In the genomic region with DNA sequence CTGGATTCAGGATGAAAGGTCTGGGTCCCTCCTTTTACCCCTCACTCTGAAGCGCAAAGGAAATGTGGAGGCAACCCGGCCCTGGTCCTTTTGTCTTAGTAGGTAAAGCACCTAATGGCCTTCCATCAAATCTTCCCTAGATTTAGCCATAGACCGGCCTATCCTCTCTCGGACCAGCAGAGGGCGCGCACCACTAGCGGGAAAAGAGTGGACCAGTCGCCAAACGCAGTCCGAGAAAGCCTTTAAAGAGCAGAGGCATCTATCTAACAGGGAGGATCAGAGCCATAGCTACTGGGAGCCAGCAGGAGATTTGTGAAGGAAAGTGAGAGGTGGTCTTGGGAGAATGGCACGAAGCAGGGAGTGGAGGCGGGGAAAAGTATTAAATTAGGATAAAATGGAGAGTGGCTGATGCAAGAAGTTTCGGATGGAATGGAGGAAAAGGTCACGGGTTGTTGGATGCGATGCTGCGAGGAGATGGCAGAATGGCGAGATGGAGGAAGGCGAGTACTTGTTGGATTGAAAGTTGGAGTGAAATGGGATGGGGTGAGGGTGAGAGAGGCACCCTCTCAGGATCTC, we compare ENCODE assay signal across 9 mouse cellular contexts. TPM values are rescaled to one million over a fixed set of nuclear protein-coding genes. Genes with fewer than 3 reads are reported as not detected.
DNase-seq lines count a peak whose midpoint lies in the region; ATAC-seq and TF ChIP-seq lines count a peak whose summit lies in the region.
"Had no signal": no experiment of that assay in that cellular context is flagged by ENCODE, and none has a peak within 500 bp of the region (broad histone marks: within the 10 kb centered on the region; RNA-seq: fewer than 3 reads in every experiment).

No protein-coding gene starts in this region.

- no peaks in the 10 kb centered on the region for H3K36me3 ChIP-seq in forebrain, embryonic 16.5 days (ENCODE audit: control insufficient read depth, insufficient read depth)
- no peaks in the 10 kb centered on the region for H3K36me3 ChIP-seq in intestine, embryonic 15.5 days
- H3K36me3 ChIP-seq in liver, embryonic 14.5 days (replicated peaks; ENCODE audit: control insufficient read depth, insufficient read depth, low read depth), result no peaks in the 10 kb centered on the region

- ATAC-seq in forebrain, embryonic 16.5 days, result peak; percentile 62
- ATAC-seq in intestine, embryonic 15.5 days, result peak; percentile 41; the same call in 1 of the 2 replicates
- ATAC-seq in liver, embryonic 14.5 days (ENCODE audit: insufficient read depth), result no peak

- H3K4me3 ChIP-seq in forebrain, embryonic 16.5 days (replicated peaks; ENCODE audit: low read length), result 0 out of 2 replicates have a peak overlapping the region, but pooled peaks have one; percentile 10
- no peak overlapping the region for H3K4me3 ChIP-seq in intestine, embryonic 15.5 days (replicated peaks)
- no peak overlapping the region for H3K4me3 ChIP-seq in liver, embryonic 14.5 days (ENCODE audit: insufficient read depth in 1 of 2, low read depth in 2 of 2, low read length in 2 of 2)
- H3K4me3 ChIP-seq in olfactory bulb, adult 2 months (ENCODE audit: insufficient read depth, low read depth, low read length), result no peak overlapping the region

- peaks cover 24% of the 10 kb centered on the region for H3K4me1 ChIP-seq in forebrain, embryonic 16.5 days (replicated peaks; ENCODE audit: control insufficient read depth, insufficient read depth, low read length)
- H3K4me1 ChIP-seq in intestine, embryonic 15.5 days (replicated peaks), result peaks cover 26% of the 10 kb centered on the region
- H3K4me1 ChIP-seq in liver, embryonic 14.5 days (replicated peaks; ENCODE audit: control insufficient read depth in 2 of 2, insufficient read depth in 2 of 2, low read length in 1 of 2), result no peaks in the 10 kb centered on the region
- peaks cover 32% of the 10 kb centered on the region for H3K4me1 ChIP-seq in olfactory bulb, adult 2 months (ENCODE audit: control insufficient read depth, insufficient read depth, low read length)

- no peak overlapping the region for H3K27ac ChIP-seq in forebrain, embryonic 16.5 days (ENCODE audit: low read length)
- no peak overlapping the region for H3K27ac ChIP-seq in intestine, embryonic 15.5 days
- H3K27ac ChIP-seq in liver, embryonic 14.5 days, result no peak overlapping the region
- no peak overlapping the region for H3K27ac ChIP-seq in olfactory bulb, adult 2 months (ENCODE audit: insufficient read depth, low read depth, low read length)

- no peak for TF ChIP-seq POLR2A in olfactory bulb, adult 2 months (IDR thresholded peaks at IDR 0.05; ENCODE audit: insufficient read depth, low read depth, low read length)

- H3K4me2 ChIP-seq in forebrain, embryonic 16.5 days (ENCODE audit: low read length), result 0 out of 2 replicates have a peak overlapping the region, but pooled peaks have one; percentile 25
- H3K4me2 ChIP-seq in intestine, embryonic 15.5 days (replicated peaks), result 0 out of 2 replicates have a peak overlapping the region, but pooled peaks have one; percentile 31
- no peak overlapping the region for H3K4me2 ChIP-seq in liver, embryonic 14.5 days (ENCODE audit: low read depth)

- 2% methylated on average over 18 of the region's 18 CpGs for WGBS in forebrain, embryonic 16.5 days
- WGBS in intestine, embryonic 15.5 days, result 3% methylated on average over 18 of the region's 18 CpGs
- 5% methylated on average over 18 of the region's 18 CpGs for WGBS in liver, embryonic 14.5 days (ENCODE audit: insufficient replicate concordance)
- 11% methylated on average over 18 of the region's 18 CpGs for WGBS in olfactory bulb, adult 2 months

- no peaks in the 10 kb centered on the region for H3K9me3 ChIP-seq in forebrain, embryonic 16.5 days (ENCODE audit: control insufficient read depth, low read length)
- H3K9me3 ChIP-seq in intestine, embryonic 15.5 days, result no peaks in the 10 kb centered on the region
- no peaks in the 10 kb centered on the region for H3K9me3 ChIP-seq in liver, embryonic 14.5 days (ENCODE audit: control insufficient read depth, low read length)

- peak; percentile 63 for DNase-seq in urinary bladder, postnatal 14 days (ENCODE audit: low spot score)
- DNase-seq in urinary bladder, postnatal 10 days (ENCODE audit: low spot score), result no peak
- DNase-seq in cerebellum, adult 11 months, result peak; percentile 64
- peak in 1 of 3 experiments; percentile 23 for DNase-seq in liver, embryonic 14.5 days (ENCODE audit: low read depth in 3 of 3, low spot score in 3 of 3)
- DNase-seq in yolk sac, embryonic 10.5 days (ENCODE audit: low spot score), result peak; percentile 41

- H3K9ac ChIP-seq in forebrain, embryonic 16.5 days (replicated peaks; ENCODE audit: low read depth, low read length), result no peak overlapping the region
- H3K9ac ChIP-seq in intestine, embryonic 15.5 days, result no peak overlapping the region
- H3K9ac ChIP-seq in liver, embryonic 14.5 days (replicated peaks), result no peak overlapping the region

- TF ChIP-seq CTCF in liver, embryonic 14.5 days (IDR thresholded peaks at IDR 0.05; ENCODE audit: low read depth), result peak; percentile 87
- peak; percentile 69; the same call in 1 of the 2 replicates for TF ChIP-seq CTCF in olfactory bulb, adult 2 months (IDR thresholded peaks at IDR 0.05; ENCODE audit: insufficient read depth, low read depth, low read length)

- H3K27me3 ChIP-seq in forebrain, embryonic 16.5 days (replicated peaks; ENCODE audit: control insufficient read depth, insufficient read depth, low read length), result peaks cover 63% of the 10 kb centered on the region
- peaks cover 74% of the 10 kb centered on the region for H3K27me3 ChIP-seq in intestine, embryonic 15.5 days (replicated peaks)
- H3K27me3 ChIP-seq in liver, embryonic 14.5 days (ENCODE audit: control insufficient read depth, insufficient read depth, low read length), result peaks cover 54% of the 10 kb centered on the region

- TF ChIP-seq EP300 in liver, embryonic 14.5 days (IDR thresholded peaks at IDR 0.05; ENCODE audit: low read depth), result no peak

RNA-seq across cellular contexts. Expression of a gene that starts 4.3 kb away (rescaled TPM):
- polyA plus RNA-seq in forebrain, embryonic 16.5 days (2015; fragmentation: Nextera tagmentation; extraction: Ambion mirVana), result not detected in 2 replicates
- polyA plus RNA-seq in intestine, embryonic 15.5 days (2015; fragmentation: Nextera tagmentation; extraction: Ambion mirVana), result 2.2 and 2.9 TPM in 2 replicates
- polyA plus RNA-seq in liver, embryonic 14.5 days (2012; rRNA removed), result 0.03 and 0.04 TPM in 2 replicates
- 0.09 and 0.15 TPM in 2 replicates for polyA plus RNA-seq in liver, embryonic 14.5 days (2014; fragmentation: Nextera tagmentation; extraction: Ambion mirVana)
- not detected in 2 replicates for polyA plus RNA-seq in olfactory bulb, adult 2 months (2012; ENCODE audit: insufficient read depth, insufficient read length, low replicate concordance, missing spikeins)
- polyA plus RNA-seq: frontal cortex, adult 2 months had no signal

RNA-seq across cellular contexts. Expression of a gene that starts 12.1 kb away (rescaled TPM):
- not detected in 2 replicates for polyA plus RNA-seq in forebrain, embryonic 16.5 days (2015; fragmentation: Nextera tagmentation; extraction: Ambion mirVana)
- polyA plus RNA-seq in intestine, embryonic 15.5 days (2015; fragmentation: Nextera tagmentation; extraction: Ambion mirVana), result 1.7 and 3.0 TPM in 2 replicates
- polyA plus RNA-seq in liver, embryonic 14.5 days (2012; rRNA removed), result not detected in 2 replicates
- not detected in 2 replicates for polyA plus RNA-seq in liver, embryonic 14.5 days (2014; fragmentation: Nextera tagmentation; extraction: Ambion mirVana)
- polyA plus RNA-seq in olfactory bulb, adult 2 months (2012; ENCODE audit: insufficient read depth, insufficient read length, low replicate concordance, missing spikeins), result not detected in 2 replicates

RNA-seq across cellular contexts. Expression of a gene that starts 26.1 kb away (rescaled TPM):
- polyA plus RNA-seq in forebrain, embryonic 16.5 days (2015; fragmentation: Nextera tagmentation; extraction: Ambion mirVana), result 2.2 and 2.8 TPM in 2 replicates
- 0.13 and 0.16 TPM in 2 replicates for polyA plus RNA-seq in intestine, embryonic 15.5 days (2015; fragmentation: Nextera tagmentation; extraction: Ambion mirVana)
- polyA plus RNA-seq in liver, embryonic 14.5 days (2012; rRNA removed), result 0.01 and 0.03 TPM in 2 replicates
- polyA plus RNA-seq in liver, embryonic 14.5 days (2014; fragmentation: Nextera tagmentation; extraction: Ambion mirVana), result not detected in 2 replicates
- not detected in 2 replicates for polyA plus RNA-seq in olfactory bulb, adult 2 months (2012; ENCODE audit: insufficient read depth, insufficient read length, low replicate concordance, missing spikeins)

RNA-seq across cellular contexts. Expression of a gene that starts 54.5 kb away (rescaled TPM):
- 0.39 and 0.45 TPM in 2 replicates for polyA plus RNA-seq in forebrain, embryonic 16.5 days (2015; fragmentation: Nextera tagmentation; extraction: Ambion mirVana)
- polyA plus RNA-seq in intestine, embryonic 15.5 days (2015; fragmentation: Nextera tagmentation; extraction: Ambion mirVana), result 0.08 and 0.19 TPM in 2 replicates
- under 0.01 and 0.01 TPM in 2 replicates for polyA plus RNA-seq in liver, embryonic 14.5 days (2012; rRNA removed)
- not detected in 2 replicates for polyA plus RNA-seq in liver, embryonic 14.5 days (2014; fragmentation: Nextera tagmentation; extraction: Ambion mirVana)
- not detected in 2 replicates for polyA plus RNA-seq in olfactory bulb, adult 2 months (2012; ENCODE audit: insufficient read depth, insufficient read length, low replicate concordance, missing spikeins)
